Mouse (Mus musculus) kidney, embryonic 15.5 days (tissue): ENCODE data around the gene Prkd2. TPM values are rescaled to one million over a fixed set of nuclear protein-coding genes. Genes with fewer than 3 reads are reported as not detected.
A peak's percentile ranks its signal among the peaks of the same experiment; 100 is the strongest.

ENCODE experiments used
- ATAC-seq: fragments of 200-750 bp; cut with Nextera tagmentation; replicated peaks from 2 replicates; pipeline ENCODE4 v1.8.0; 2017; ENCODE audit warnings: moderate TSS enrichment; ENCODE audit not compliant: low FRiP score
- H3K27ac ChIP-seq: fragments of 300-500 bp; sonication (generic); 2 replicates; pipeline ENCODE4 v1.5.1; 2015; ENCODE audit warnings: mild to moderate bottlenecking, inconsistent platforms
- H3K27me3 ChIP-seq: fragments of 300-500 bp; sonication (generic); 2 replicates; pipeline ENCODE4 v1.6.1; 2015; ENCODE audit warnings: inconsistent platforms
- H3K36me3 ChIP-seq: fragments of 300-500 bp; sonication (generic); 2 replicates; pipeline ENCODE4 v1.6.1; 2015; ENCODE audit warnings: inconsistent platforms
- H3K4me1 ChIP-seq: fragments of 300-500 bp; sonication (generic); 2 replicates; pipeline ENCODE4 v1.6.1; 2015; ENCODE audit warnings: inconsistent platforms
- H3K4me2 ChIP-seq: fragments of 300-500 bp; sonication (generic); 2 replicates; pipeline ENCODE4 v1.6.1; 2015; ENCODE audit warnings: moderate library complexity, mild to moderate bottlenecking, inconsistent platforms
- H3K4me3 ChIP-seq: fragments of 300-500 bp; sonication (generic); replicated peaks from 2 replicates; pipeline ENCODE4 v1.5.1; 2015; ENCODE audit warnings: mild to moderate bottlenecking, inconsistent platforms
- H3K9ac ChIP-seq: fragments of 300-500 bp; sonication (generic); 2 replicates; pipeline ENCODE4 v1.6.1; 2015; ENCODE audit warnings: mild to moderate bottlenecking, inconsistent platforms
- H3K9me3 ChIP-seq: fragments of 300-500 bp; sonication (generic); replicated peaks from 2 replicates; pipeline ENCODE4 v1.6.1; 2016; ENCODE audit warnings: inconsistent platforms
- WGBS: fragments of 180-500 bp; shearing (Covaris S2); methylation state at CpG from one replicate; pipeline ENCODE4 v1.1.7; 2015; ENCODE audit warnings: mixed read lengths; 5-methylcytosine and 5-hydroxymethylcytosine counted together
- polyA plus RNA-seq: library from polyadenylated mRNA; unstranded; fragments of >200 nt; fragmentation: Nextera tagmentation; extraction: Ambion mirVana; gene quantifications from 2 replicates; pipeline ENCODE4 v1.2.1, GENCODE M21; 2015

The Prkd2 gene
- 14.6 and 17.7 TPM in 2 replicates for polyA plus RNA-seq

- peaks cover 49% of the 10 kb centered on the region for H3K4me1 ChIP-seq
- H3K4me2 ChIP-seq = peak within 1 kb of the TSS; percentile 97
- H3K9me3 ChIP-seq = no peaks in the 10 kb centered on the region
- under 1% methylated on average over 27 of the region's 32 CpGs for WGBS
- H3K27ac ChIP-seq = peak within 1 kb of the TSS; percentile 89
- no peaks in the 10 kb centered on the region for H3K27me3 ChIP-seq
- peak within 1 kb of the TSS; percentile 69 for H3K9ac ChIP-seq
- H3K36me3 ChIP-seq = peaks cover 46% of the 10 kb centered on the region
- peak within 1 kb of the TSS; percentile 70 for H3K4me3 ChIP-seq
- ATAC-seq = peak; percentile 90
Measured at GRCm38 (mm10) chr7:16842645-16843063, at the start of gene Prkd2. Prkd2 (plus strand) TSS chr7:16842902.

- H3K4me1 ChIP-seq = no peaks in the 10 kb centered on the region; the same call in 1 of the 2 replicates
- no peaks in the 10 kb centered on the region for H3K27me3 ChIP-seq
- H3K27ac ChIP-seq = no peak overlapping the region
- H3K36me3 ChIP-seq = peaks cover 59% of the 10 kb centered on the region
- H3K9ac ChIP-seq = no peak overlapping the region
- no peaks in the 10 kb centered on the region for H3K9me3 ChIP-seq
- ATAC-seq = no peak
- WGBS = 78% methylated on average over 19 of the region's 19 CpGs
- H3K4me2 ChIP-seq = no peak overlapping the region
- no peak overlapping the region for H3K4me3 ChIP-seq
Measured at GRCm38 (mm10) chr7:16793010-16793725, 49.5 kb upstream of the Prkd2 start.

- no peak for ATAC-seq
- no peak overlapping the region for H3K4me2 ChIP-seq
- H3K9ac ChIP-seq = no peak overlapping the region
- H3K4me3 ChIP-seq = no peak overlapping the region
- H3K4me1 ChIP-seq = no peaks in the 10 kb centered on the region; the same call in 1 of the 2 replicates
- H3K36me3 ChIP-seq = peaks cover 61% of the 10 kb centered on the region
- H3K27me3 ChIP-seq = no peaks in the 10 kb centered on the region
- H3K9me3 ChIP-seq = no peaks in the 10 kb centered on the region
- 93% methylated on average over 5 of the region's 5 CpGs for WGBS
- no peak overlapping the region for H3K27ac ChIP-seq
Measured at GRCm38 (mm10) chr7:16794886-16795285, 47.8 kb upstream of the Prkd2 start.

GRCm38 (mm10) chr7:16804409-16805028, 38.2 kb upstream of the Prkd2 start:
- H3K36me3 ChIP-seq = peaks cover 31% of the 10 kb centered on the region
- H3K4me1 ChIP-seq = 0 out of 2 replicates have a peak, but pooled peaks cover 4% of the 10 kb centered on the region
- 0 out of 2 replicates have a peak, but pooled peaks have one; percentile 48 for ATAC-seq
- no peaks in the 10 kb centered on the region for H3K27me3 ChIP-seq
- no peak overlapping the region for H3K4me3 ChIP-seq
- no peaks in the 10 kb centered on the region for H3K9me3 ChIP-seq
- no peak overlapping the region for H3K4me2 ChIP-seq
- no peak overlapping the region for H3K27ac ChIP-seq
- H3K9ac ChIP-seq = no peak overlapping the region
- 28% methylated on average over 8 of the region's 8 CpGs for WGBS

- Histone ChIP-seq H3K4me2 (no peak overlapping the region), H3K36me3 (peaks cover 37% of the 10 kb centered on the region), H3K4me3 (no peak overlapping the region), H3K9ac (no peak overlapping the region), H3K9me3 (no peaks in the 10 kb centered on the region), H3K4me1 (peaks cover 30% of the 10 kb centered on the region), H3K27me3 (peaks cover 24% of the 10 kb centered on the region), H3K27ac (no peak overlapping the region)
- no peak for ATAC-seq
- 87% methylated on average over 9 of the region's 9 CpGs for WGBS
Measured at GRCm38 (mm10) chr7:16807936-16808335, 34.8 kb upstream of the Prkd2 start.

GRCm38 (mm10) chr7:16808647-16809046, 34.1 kb upstream of the Prkd2 start:
- no peak for ATAC-seq
- no peaks in the 10 kb centered on the region for H3K9me3 ChIP-seq
- peaks cover 44% of the 10 kb centered on the region for H3K36me3 ChIP-seq
- peaks cover 30% of the 10 kb centered on the region for H3K27me3 ChIP-seq
- H3K4me3 ChIP-seq = no peak overlapping the region
- no peak overlapping the region for H3K27ac ChIP-seq
- WGBS = 78% methylated on average over 9 of the region's 9 CpGs
- H3K4me1 ChIP-seq = peaks cover 30% of the 10 kb centered on the region
- H3K4me2 ChIP-seq = no peak overlapping the region
- no peak overlapping the region for H3K9ac ChIP-seq

- WGBS = 27% methylated on average over 10 of the region's 10 CpGs
- Histone ChIP-seq H3K9me3 (no peaks in the 10 kb centered on the region), H3K4me1 (peaks cover 27% of the 10 kb centered on the region), H3K4me2 (no peak overlapping the region), H3K27me3 (peaks cover 30% of the 10 kb centered on the region), H3K27ac (no peak overlapping the region), H3K36me3 (peaks cover 51% of the 10 kb centered on the region), H3K9ac (no peak overlapping the region), H3K4me3 (no peak overlapping the region)
- no peak for ATAC-seq
Measured at GRCm38 (mm10) chr7:16809739-16810138, 33.0 kb upstream of the Prkd2 start.

- H3K27me3 ChIP-seq = peaks cover 30% of the 10 kb centered on the region
- no peaks in the 10 kb centered on the region for H3K9me3 ChIP-seq
- H3K36me3 ChIP-seq = peaks cover 51% of the 10 kb centered on the region
- H3K4me1 ChIP-seq = peaks cover 30% of the 10 kb centered on the region
- ATAC-seq = peak; percentile 10; the same call in 1 of the 2 replicates
- H3K9ac ChIP-seq = peak overlapping the region; percentile 25; the same call in 1 of the 2 replicates
- peak overlapping the region; percentile 92 for H3K4me2 ChIP-seq
- H3K4me3 ChIP-seq = peak overlapping the region; percentile 47
- WGBS = 50% methylated on average over 28 of the region's 28 CpGs
- H3K27ac ChIP-seq = no peak overlapping the region
Measured at GRCm38 (mm10) chr7:16810399-16810919, 32.2 kb upstream of the Prkd2 start.

GRCm38 (mm10) chr7:16810920-16811648, 31.6 kb upstream of the Prkd2 start:
- H3K4me2 ChIP-seq = peak overlapping the region; percentile 92
- no peaks in the 10 kb centered on the region for H3K9me3 ChIP-seq
- peaks cover 51% of the 10 kb centered on the region for H3K36me3 ChIP-seq
- H3K4me3 ChIP-seq = peak overlapping the region; percentile 47
- peak; percentile 63 for ATAC-seq
- peak overlapping the region; percentile 25; the same call in 1 of the 2 replicates for H3K9ac ChIP-seq
- no peak overlapping the region for H3K27ac ChIP-seq
- H3K27me3 ChIP-seq = peaks cover 30% of the 10 kb centered on the region
- H3K4me1 ChIP-seq = peaks cover 36% of the 10 kb centered on the region
- 11% methylated on average over 90 of the region's 90 CpGs for WGBS

- peaks cover 46% of the 10 kb centered on the region for H3K36me3 ChIP-seq
- H3K4me3 ChIP-seq = peak overlapping the region; percentile 47
- peak overlapping the region; percentile 25; the same call in 1 of the 2 replicates for H3K9ac ChIP-seq
- 12% methylated on average over 17 of the region's 17 CpGs for WGBS
- peak overlapping the region; percentile 92 for H3K4me2 ChIP-seq
- ATAC-seq = peak; percentile 3; the same call in 1 of the 2 replicates
- no peak overlapping the region for H3K27ac ChIP-seq
- H3K9me3 ChIP-seq = no peaks in the 10 kb centered on the region
- H3K4me1 ChIP-seq = peaks cover 36% of the 10 kb centered on the region
- peaks cover 30% of the 10 kb centered on the region for H3K27me3 ChIP-seq
Measured at GRCm38 (mm10) chr7:16811649-16812070, 31.0 kb upstream of the Prkd2 start.

GRCm38 (mm10) chr7:16812505-16812904, 30.2 kb upstream of the Prkd2 start:
- H3K27me3 ChIP-seq = peaks cover 30% of the 10 kb centered on the region
- no peak overlapping the region for H3K27ac ChIP-seq
- H3K9ac ChIP-seq = no peak overlapping the region
- peaks cover 40% of the 10 kb centered on the region for H3K36me3 ChIP-seq
- no peak overlapping the region for H3K4me2 ChIP-seq
- no peaks in the 10 kb centered on the region for H3K9me3 ChIP-seq
- ATAC-seq = no peak
- H3K4me1 ChIP-seq = peaks cover 42% of the 10 kb centered on the region
- no peak overlapping the region for H3K4me3 ChIP-seq
- WGBS = 80% methylated on average over 2 of the region's 2 CpGs
